Mouse (Mus musculus) forebrain, embryonic 12.5 days (tissue): ENCODE measurements at regions not wholly inside any gene's neighbourhood (a gene's known extent, or its start where the extent isn't known, plus 50 kb on each side); places are given as distances from the start of the nearest gene placed in this dataset.

Source experiments
- ATAC-seq: fragments of 200-750 bp; cut with Nextera tagmentation; 2 replicates; pipeline ENCODE4 v1.8.0; 2017; ENCODE audit warnings: moderate TSS enrichment; ENCODE audit not compliant: low FRiP score
- H3K27ac ChIP-seq: fragments of 300-500 bp; sonication (generic); 2 replicates; pipeline ENCODE4 v1.5.1; 2016; ENCODE audit warnings: mild to moderate bottlenecking
- H3K27me3 ChIP-seq: fragments of 300-500 bp; sonication (generic); 2 replicates; pipeline ENCODE4 v1.6.1; 2016; ENCODE audit warnings: mild to moderate bottlenecking
- H3K36me3 ChIP-seq: fragments of 300-500 bp; sonication (generic); replicated peaks from 2 replicates; pipeline ENCODE4 v1.6.1; 2016; ENCODE audit warnings: mild to moderate bottlenecking
- H3K4me1 ChIP-seq: fragments of 300-500 bp; sonication (generic); 2 replicates; pipeline ENCODE4 v1.6.1; 2016
- H3K4me2 ChIP-seq: fragments of 300-500 bp; sonication (generic); 2 replicates; pipeline ENCODE4 v1.6.1; 2016; ENCODE audit warnings: mild to moderate bottlenecking, moderate library complexity
- H3K4me3 ChIP-seq: fragments of 300-500 bp; sonication (generic); replicated peaks from 2 replicates; pipeline ENCODE4 v1.5.1; 2016; ENCODE audit warnings: mild to moderate bottlenecking
- H3K9ac ChIP-seq: fragments of 300-500 bp; sonication (generic); 2 replicates; pipeline ENCODE4 v1.6.1; 2016; ENCODE audit warnings: mild to moderate bottlenecking
- H3K9me3 ChIP-seq: fragments of 300-500 bp; sonication (generic); 2 replicates; pipeline ENCODE4 v1.6.1; 2016
- WGBS: fragments of 180-500 bp; shearing (Covaris S2); methylation state at CpG from one replicate; pipeline ENCODE4 v1.1.7; 2016; 5-methylcytosine and 5-hydroxymethylcytosine counted together

DNA sequence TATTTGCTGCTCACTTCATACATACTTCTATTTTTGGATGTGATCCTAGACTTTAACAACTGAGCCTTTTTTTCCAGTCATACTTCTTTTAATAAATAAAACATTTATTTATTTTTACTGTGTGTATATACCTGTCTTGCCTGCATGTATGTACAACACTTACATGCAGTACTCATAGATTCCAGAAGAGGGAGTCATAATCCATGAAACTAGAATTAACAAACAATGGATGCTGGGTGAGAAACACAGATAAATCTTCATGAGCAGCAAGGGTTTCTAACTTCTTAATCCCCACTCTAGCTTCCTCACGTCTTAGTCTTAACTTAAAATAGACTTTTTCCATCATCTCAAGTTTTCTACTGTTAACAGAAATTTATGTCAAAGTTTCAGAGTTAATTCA lies 1253.7 kb upstream of the Nr2f1 start:
- 84% methylated on average over 1 of the region's 1 CpGs for WGBS
- Histone ChIP-seq H3K27ac (no peak overlapping the region), H3K9ac (no peak overlapping the region), H3K27me3 (no peaks in the 10 kb centered on the region), H3K36me3 (no peaks in the 10 kb centered on the region), H3K4me1 (no peaks in the 10 kb centered on the region), H3K9me3 (no peaks in the 10 kb centered on the region), H3K4me2 (no peak overlapping the region), H3K4me3 (no peak overlapping the region)
- ATAC-seq, result no peak

DNA sequence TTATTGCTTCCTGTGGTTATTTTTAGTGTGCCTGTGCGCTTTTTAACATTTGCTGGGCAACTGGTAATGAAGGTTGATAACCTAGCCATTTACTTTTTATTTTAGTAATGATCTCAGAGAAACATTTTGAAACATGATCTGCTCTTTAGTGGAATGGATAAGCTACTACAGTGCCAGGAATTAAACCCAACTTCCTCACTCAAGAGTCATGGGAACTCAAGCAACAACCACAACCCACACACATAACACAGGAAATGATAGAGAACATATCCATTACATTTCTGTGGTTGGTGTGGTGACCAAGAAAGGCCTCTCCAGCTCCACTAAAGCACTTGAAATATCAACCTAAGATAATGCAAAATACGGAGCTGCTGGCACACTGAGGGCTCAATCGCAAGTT lies 1243.6 kb upstream of the Nr2f1 start:
- H3K4me3 ChIP-seq, result no peak overlapping the region
- H3K36me3 ChIP-seq, result no peaks in the 10 kb centered on the region
- H3K4me1 ChIP-seq, result no peaks in the 10 kb centered on the region
- no peak overlapping the region for H3K9ac ChIP-seq
- 91% methylated on average over 3 of the region's 3 CpGs for WGBS
- H3K27me3 ChIP-seq, result no peaks in the 10 kb centered on the region
- H3K27ac ChIP-seq, result no peak overlapping the region
- H3K4me2 ChIP-seq, result no peak overlapping the region
- H3K9me3 ChIP-seq, result no peaks in the 10 kb centered on the region
- no peak for ATAC-seq

DNA sequence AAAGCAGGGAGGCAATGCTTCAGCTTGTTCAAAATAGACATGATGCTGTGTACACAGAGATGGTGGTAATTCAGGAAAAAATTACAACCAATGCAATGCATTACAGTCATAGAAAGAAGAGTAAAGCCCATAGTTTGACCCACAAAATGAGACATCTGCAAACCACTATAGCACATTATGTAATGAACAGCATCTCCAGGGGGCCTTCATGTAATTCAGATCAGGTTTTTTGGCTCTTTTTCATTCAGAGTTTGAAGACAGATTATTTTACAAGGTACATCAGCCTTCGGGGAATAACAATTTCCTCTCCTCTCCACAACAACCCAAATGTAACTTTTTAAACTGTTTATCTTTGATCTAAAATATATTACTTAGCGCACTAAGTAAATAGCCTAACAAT lies 1243.1 kb upstream of the Nr2f1 start:
- no peaks in the 10 kb centered on the region for H3K27me3 ChIP-seq
- no peak overlapping the region for H3K27ac ChIP-seq
- H3K9ac ChIP-seq, result no peak overlapping the region
- H3K4me3 ChIP-seq, result no peak overlapping the region
- H3K9me3 ChIP-seq, result no peaks in the 10 kb centered on the region
- H3K4me1 ChIP-seq, result no peaks in the 10 kb centered on the region
- H3K36me3 ChIP-seq, result no peaks in the 10 kb centered on the region
- no peak overlapping the region for H3K4me2 ChIP-seq
- ATAC-seq, result no peak
- WGBS, result 88% methylated on average over 2 of the region's 2 CpGs

DNA sequence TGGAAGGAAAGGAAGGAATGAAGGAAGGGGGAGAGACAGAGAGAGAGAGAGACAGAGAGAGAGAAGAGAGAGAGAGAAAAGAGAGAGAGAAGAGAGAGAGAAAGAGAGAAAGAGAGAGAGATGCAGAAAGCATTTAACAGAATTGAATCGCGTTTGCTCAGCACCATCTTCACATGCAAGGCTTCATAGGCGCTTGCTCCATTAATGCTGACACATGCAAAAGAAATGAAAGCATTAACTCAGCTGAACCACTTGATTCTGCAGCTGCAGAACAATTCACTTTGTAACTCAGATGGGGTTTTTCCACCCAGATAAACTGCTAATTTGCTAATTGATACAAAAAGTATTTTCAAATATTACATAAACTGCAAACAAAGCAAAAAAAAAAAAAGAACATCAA lies 1231.9 kb upstream of the Nr2f1 start:
- Histone ChIP-seq H3K27ac (no peak overlapping the region), H3K4me3 (no peak overlapping the region), H3K4me2 (peak overlapping the region; percentile 8; the same call in 1 of the 2 replicates), H3K4me1 (peaks cover 10% of the 10 kb centered on the region; the same call in 1 of the 2 replicates), H3K27me3 (peaks cover 10% of the 10 kb centered on the region), H3K9me3 (no peaks in the 10 kb centered on the region), H3K9ac (no peak overlapping the region), H3K36me3 (no peaks in the 10 kb centered on the region)
- WGBS, result 6% methylated on average over 3 of the region's 3 CpGs
- 0 out of 2 replicates have a peak, but pooled peaks have one; percentile 44 for ATAC-seq

DNA sequence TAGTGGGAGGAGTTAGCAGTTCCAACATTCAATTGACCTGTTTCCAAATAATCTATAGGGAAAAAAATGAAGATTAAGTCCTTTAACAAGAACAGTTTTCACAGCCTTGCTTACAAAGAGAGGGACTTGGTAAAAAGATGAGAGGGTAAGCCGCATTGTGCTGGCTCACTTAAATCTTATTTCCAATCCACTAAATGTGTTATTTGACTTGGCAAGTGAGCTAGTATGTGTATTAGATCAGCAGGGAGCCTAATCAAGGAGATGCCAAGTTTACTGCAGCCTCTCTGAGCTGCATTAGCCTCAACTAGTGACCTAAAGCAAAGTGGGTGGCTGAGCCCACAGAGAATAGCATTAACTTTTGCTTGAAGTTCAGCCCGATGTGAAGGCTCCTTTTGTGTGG lies 1231.4 kb upstream of the Nr2f1 start:
- H3K9me3 ChIP-seq, result no peaks in the 10 kb centered on the region
- no peak overlapping the region for H3K9ac ChIP-seq
- no peak overlapping the region for H3K27ac ChIP-seq
- 11% methylated on average over 2 of the region's 2 CpGs for WGBS
- no peak overlapping the region for H3K4me3 ChIP-seq
- H3K27me3 ChIP-seq, result peaks cover 10% of the 10 kb centered on the region
- no peaks in the 10 kb centered on the region for H3K36me3 ChIP-seq
- peaks cover 10% of the 10 kb centered on the region; the same call in 1 of the 2 replicates for H3K4me1 ChIP-seq
- peak; percentile 92 for ATAC-seq
- peak overlapping the region; percentile 8; the same call in 1 of the 2 replicates for H3K4me2 ChIP-seq

DNA sequence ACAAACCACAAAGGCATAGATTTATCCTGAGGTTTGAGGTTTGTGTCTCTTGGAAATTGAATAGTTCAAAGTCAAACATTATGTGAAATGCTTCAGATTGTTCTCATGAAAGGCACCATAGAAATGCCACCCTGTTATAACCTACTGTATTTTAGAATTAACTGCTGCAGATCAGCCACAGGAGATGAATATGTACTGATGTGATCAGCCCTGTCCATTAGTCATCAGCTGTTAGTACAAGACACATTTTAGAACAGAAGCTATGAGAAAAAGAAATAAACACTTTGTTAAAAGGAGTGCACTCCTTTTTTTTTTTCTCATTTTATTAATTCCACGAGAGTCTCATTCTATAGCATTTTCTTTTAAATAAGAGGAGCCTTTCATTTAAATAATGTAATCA lies 1231.0 kb upstream of the Nr2f1 start:
- Histone ChIP-seq H3K27me3 (peaks cover 10% of the 10 kb centered on the region), H3K9ac (no peak overlapping the region), H3K4me3 (no peak overlapping the region), H3K4me2 (no peak overlapping the region), H3K27ac (no peak overlapping the region), H3K36me3 (no peaks in the 10 kb centered on the region), H3K9me3 (no peaks in the 10 kb centered on the region), H3K4me1 (peaks cover 10% of the 10 kb centered on the region; the same call in 1 of the 2 replicates)
- 13% methylated on average over 1 of the region's 1 CpGs for WGBS
- ATAC-seq, result peak; percentile 59; the same call in 1 of the 2 replicates

DNA sequence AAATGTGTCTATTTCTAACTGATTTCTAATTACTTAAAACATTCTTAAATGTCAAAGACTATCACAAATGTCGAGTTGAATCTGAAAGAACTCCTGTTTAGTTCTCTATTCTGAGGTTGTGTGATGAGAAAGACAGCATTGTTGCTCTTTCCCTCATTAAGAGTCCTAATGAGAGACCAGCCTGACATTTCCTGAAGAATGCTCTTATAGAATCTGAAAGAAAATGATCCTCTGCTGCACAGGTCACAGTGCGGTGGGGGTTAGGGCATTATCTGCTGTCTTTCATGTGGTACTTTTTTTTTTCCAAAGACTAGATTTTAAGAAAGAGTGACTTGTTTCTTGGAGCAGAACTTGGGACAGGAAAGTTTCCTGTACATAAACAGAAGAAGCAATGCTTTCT lies 1218.3 kb upstream of the Nr2f1 start:
- H3K4me2 ChIP-seq, result no peak overlapping the region
- 0 out of 2 replicates have a peak, but pooled peaks have one; percentile 39 for ATAC-seq
- no peaks in the 10 kb centered on the region for H3K9me3 ChIP-seq
- no peaks in the 10 kb centered on the region for H3K4me1 ChIP-seq
- 11% methylated on average over 2 of the region's 2 CpGs for WGBS
- no peak overlapping the region for H3K4me3 ChIP-seq
- H3K36me3 ChIP-seq, result no peaks in the 10 kb centered on the region
- H3K27ac ChIP-seq, result no peak overlapping the region
- no peak overlapping the region for H3K9ac ChIP-seq
- H3K27me3 ChIP-seq, result no peaks in the 10 kb centered on the region

DNA sequence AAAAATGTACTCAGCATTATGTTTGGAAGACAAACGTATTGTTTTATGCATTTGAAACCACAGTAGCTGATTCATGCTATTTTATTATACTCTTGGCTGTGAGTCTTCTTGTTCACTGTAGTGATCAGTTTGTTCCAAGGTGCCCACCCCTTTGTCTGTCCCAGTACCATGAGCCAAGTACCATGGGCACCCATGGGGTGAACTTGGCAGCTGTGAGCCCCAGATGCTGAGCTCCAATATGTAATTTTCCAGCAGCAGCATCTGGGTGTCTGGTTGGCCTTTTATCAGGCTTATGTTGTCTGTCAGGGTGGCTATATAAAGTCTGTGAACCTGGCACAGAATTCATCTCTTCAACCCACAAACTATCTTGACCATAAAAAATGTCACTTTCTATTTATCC lies 1200.5 kb upstream of the Nr2f1 start:
- no peaks in the 10 kb centered on the region for H3K27me3 ChIP-seq
- H3K4me3 ChIP-seq, result no peak overlapping the region
- no peaks in the 10 kb centered on the region for H3K36me3 ChIP-seq
- no peak overlapping the region for H3K9ac ChIP-seq
- H3K9me3 ChIP-seq, result no peaks in the 10 kb centered on the region
- H3K4me1 ChIP-seq, result no peaks in the 10 kb centered on the region
- ATAC-seq, result no peak
- H3K4me2 ChIP-seq, result no peak overlapping the region
- no peak overlapping the region for H3K27ac ChIP-seq
- WGBS, result 89% methylated on average over 1 of the region's 1 CpGs

DNA sequence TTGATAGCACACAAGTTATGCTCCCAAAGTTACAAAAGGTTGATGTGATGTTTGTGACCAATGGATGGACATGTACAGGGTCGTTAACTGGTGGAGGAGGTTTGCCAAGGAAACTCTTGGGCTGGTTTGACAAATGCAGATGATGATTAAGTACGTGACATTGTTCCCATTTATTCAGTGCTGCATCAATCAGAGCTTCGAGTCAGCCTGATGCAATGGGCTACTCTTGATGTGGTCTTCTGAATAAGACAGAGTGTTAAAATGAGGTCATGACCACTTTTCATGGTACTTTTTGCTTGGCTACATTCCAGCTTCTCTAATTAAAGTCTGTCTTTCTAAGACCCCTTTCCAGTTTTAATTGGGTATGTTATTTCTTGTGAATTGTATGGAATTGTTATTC lies 1194.4 kb upstream of the Nr2f1 start:
- Histone ChIP-seq H3K9me3 (no peaks in the 10 kb centered on the region), H3K27ac (no peak overlapping the region), H3K4me3 (no peak overlapping the region), H3K36me3 (no peaks in the 10 kb centered on the region), H3K9ac (no peak overlapping the region), H3K4me2 (no peak overlapping the region), H3K27me3 (no peaks in the 10 kb centered on the region), H3K4me1 (peaks cover 7% of the 10 kb centered on the region; the same call in 1 of the 2 replicates)
- WGBS, result 26% methylated on average over 3 of the region's 3 CpGs
- peak; percentile 89 for ATAC-seq

DNA sequence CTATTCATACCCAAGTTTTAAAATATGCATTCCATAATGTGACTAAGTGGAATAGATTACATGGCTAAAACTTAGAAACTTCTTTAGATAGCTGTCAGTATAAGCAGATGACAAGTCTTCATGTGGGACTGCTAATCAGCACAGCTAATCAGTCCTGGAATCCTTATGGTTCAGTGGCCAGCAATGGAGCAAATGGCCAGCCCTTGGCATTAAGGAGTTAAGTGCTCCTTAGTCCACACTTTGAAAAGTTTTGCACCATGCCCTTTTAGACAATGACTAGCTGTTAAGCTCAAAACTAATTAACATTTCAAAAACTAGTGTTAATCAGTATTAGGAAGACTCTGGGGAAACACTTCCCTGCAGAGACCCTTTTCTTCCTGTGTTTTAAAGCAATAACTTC lies 1188.4 kb upstream of the Nr2f1 start:
- ATAC-seq, result peak; percentile 88
- no peaks in the 10 kb centered on the region for H3K36me3 ChIP-seq
- no peak overlapping the region for H3K4me2 ChIP-seq
- H3K27me3 ChIP-seq, result no peaks in the 10 kb centered on the region
- H3K4me3 ChIP-seq, result no peak overlapping the region
- H3K27ac ChIP-seq, result no peak overlapping the region
- 0 out of 2 replicates have a peak, but pooled peaks cover 2% of the 10 kb centered on the region for H3K9me3 ChIP-seq
- no peak overlapping the region for H3K9ac ChIP-seq
- H3K4me1 ChIP-seq, result peaks cover 5% of the 10 kb centered on the region; the same call in 1 of the 2 replicates

DNA sequence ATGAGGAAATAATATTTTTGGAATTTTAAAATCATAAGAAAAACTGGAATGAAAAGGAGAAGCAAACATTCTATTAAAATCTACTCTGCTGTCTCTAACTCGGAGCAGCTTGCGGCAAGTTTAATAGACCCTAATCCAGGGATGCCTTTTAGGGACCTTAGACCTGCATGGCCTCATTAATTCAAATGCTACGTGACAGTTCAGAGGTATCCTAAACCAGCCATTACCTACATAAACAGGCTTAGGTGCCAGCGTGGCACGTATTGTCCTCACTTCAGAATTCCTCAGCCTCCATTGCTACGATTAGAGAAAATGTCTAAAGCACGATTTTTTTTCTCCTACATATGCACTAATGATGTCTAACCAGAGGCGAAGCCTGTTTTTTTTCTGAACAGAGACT lies 1141.9 kb upstream of the Nr2f1 start:
- Histone ChIP-seq H3K36me3 (no peaks in the 10 kb centered on the region), H3K4me3 (no peak overlapping the region), H3K27ac (no peak overlapping the region), H3K27me3 (no peaks in the 10 kb centered on the region), H3K9ac (no peak overlapping the region), H3K4me1 (peaks cover 21% of the 10 kb centered on the region), H3K4me2 (no peak overlapping the region), H3K9me3 (no peaks in the 10 kb centered on the region)
- WGBS, result 35% methylated on average over 8 of the region's 8 CpGs
- peak; percentile 66 for ATAC-seq

DNA sequence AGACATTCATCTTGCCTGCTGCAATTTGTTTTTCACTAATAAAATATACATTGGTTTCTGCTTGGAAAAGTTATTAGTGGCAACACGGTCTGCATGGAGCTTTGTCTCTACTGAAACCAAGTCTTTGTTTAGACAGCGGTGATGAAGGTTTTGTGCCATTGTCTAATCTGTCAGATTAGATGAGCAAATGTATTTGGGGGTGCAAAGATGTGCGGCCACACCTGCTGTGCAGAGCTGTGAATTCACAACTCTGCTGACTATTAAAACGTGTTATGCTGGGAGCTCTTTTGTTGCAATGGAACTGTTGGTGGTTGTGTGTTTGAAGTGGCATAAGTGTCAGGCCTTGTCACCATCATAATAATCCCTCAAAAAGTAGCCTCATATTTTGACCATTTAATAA lies 1140.9 kb upstream of the Nr2f1 start:
- WGBS, result 20% methylated on average over 4 of the region's 4 CpGs
- Histone ChIP-seq H3K36me3 (no peaks in the 10 kb centered on the region), H3K9ac (no peak overlapping the region), H3K4me3 (no peak overlapping the region), H3K9me3 (no peaks in the 10 kb centered on the region), H3K27me3 (no peaks in the 10 kb centered on the region), H3K4me2 (no peak overlapping the region), H3K27ac (no peak overlapping the region), H3K4me1 (peaks cover 17% of the 10 kb centered on the region)
- ATAC-seq, result peak; percentile 65

DNA sequence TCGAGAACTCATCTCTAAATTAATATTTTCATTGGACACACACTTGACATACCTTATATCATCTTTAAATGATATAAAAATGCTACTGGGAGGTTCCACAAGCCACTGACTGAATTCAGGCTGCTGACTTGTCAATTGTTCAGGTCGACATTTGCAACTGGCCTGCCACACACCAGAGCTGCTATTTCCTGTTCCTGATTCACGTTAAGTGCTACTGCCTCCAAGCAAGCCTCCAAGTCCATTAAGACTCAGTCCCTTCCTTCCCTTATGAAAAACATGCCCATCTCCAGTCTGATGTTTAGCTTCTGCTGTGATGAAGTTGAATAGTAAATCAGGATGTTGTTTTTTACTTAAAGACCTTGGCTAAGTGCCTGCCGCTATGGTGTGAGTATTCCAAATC lies 1140.2 kb upstream of the Nr2f1 start:
- no peak for ATAC-seq
- Histone ChIP-seq H3K36me3 (no peaks in the 10 kb centered on the region), H3K4me2 (no peak overlapping the region), H3K9me3 (no peaks in the 10 kb centered on the region), H3K4me1 (peaks cover 16% of the 10 kb centered on the region), H3K27me3 (no peaks in the 10 kb centered on the region), H3K27ac (peak overlapping the region; percentile 59), H3K9ac (no peak overlapping the region), H3K4me3 (no peak overlapping the region)
- WGBS, result 48% methylated on average over 4 of the region's 4 CpGs
